7 mouse cellular contexts compared by ENCODE assay signal in genomic region chr2:34370725-34371440, GRCm38 (mm10). TPM values are rescaled to one million over a fixed set of nuclear protein-coding genes. Genes with fewer than 3 reads are reported as not detected.
DNase-seq lines count a peak whose midpoint lies in the region; ATAC-seq and TF ChIP-seq lines count a peak whose summit lies in the region.

No protein-coding gene starts in this region.

- H3K4me1 ChIP-seq in cerebellum, adult 2 months (ENCODE audit: control insufficient read depth, insufficient read depth, low read length) = peaks cover 3% of the 10 kb centered on the region; the same call in 1 of the 2 replicates
- H3K4me1 ChIP-seq in forebrain, postnatal 0 days (ENCODE audit: insufficient read depth) = peaks cover 12% of the 10 kb centered on the region; the same call in 1 of the 2 replicates
- peaks cover 14% of the 10 kb centered on the region for H3K4me1 ChIP-seq in hindbrain, embryonic 14.5 days (replicated peaks; ENCODE audit: control insufficient read depth, insufficient read depth, low read length)
- no peaks in the 10 kb centered on the region for H3K4me1 ChIP-seq in stomach, postnatal 0 days (replicated peaks; ENCODE audit: control insufficient read depth, insufficient read depth)

- DNase-seq in R1 (ENCODE audit: low read depth, low spot score) (peak; percentile 39), liver (peak; percentile 76)
- DNase-seq in cerebellum, adult 2 months = peak; percentile 49 to 58
- peak; percentile 45 for DNase-seq in forebrain, postnatal 0 days
- peak; percentile 52 for DNase-seq in hindbrain, embryonic 14.5 days (ENCODE audit: low spot score)
- DNase-seq in natural killer cell, adult 2 months (ENCODE audit: low spot score in 2 of 2) = peak; percentile 15 to 16
- DNase-seq in stomach, postnatal 0 days (ENCODE audit: low spot score) = peak; percentile 48

- H3K4me3 ChIP-seq in cerebellum, adult 2 months (replicated peaks; ENCODE audit: insufficient read depth, low read depth, low read length) = peak overlapping the region; percentile 60
- H3K4me3 ChIP-seq in forebrain, postnatal 0 days (ENCODE audit: low read depth, low read length) = peak overlapping the region; percentile 91
- peak overlapping the region; percentile 95 for H3K4me3 ChIP-seq in hindbrain, embryonic 14.5 days (replicated peaks; ENCODE audit: low read length)
- H3K4me3 ChIP-seq in stomach, postnatal 0 days (ENCODE audit: low read depth, low read length) = peak overlapping the region; percentile 89

- ATAC-seq in forebrain, postnatal 0 days = no peak
- ATAC-seq in hindbrain, embryonic 14.5 days (ENCODE audit: low FRiP score) = no peak
- ATAC-seq in stomach, postnatal 0 days (ENCODE audit: low FRiP score, low TSS enrichment) = no peak

- peak overlapping the region; percentile 83 for H3K4me2 ChIP-seq in forebrain, postnatal 0 days (ENCODE audit: low read depth)
- peak overlapping the region; percentile 75 for H3K4me2 ChIP-seq in hindbrain, embryonic 14.5 days (replicated peaks)
- H3K4me2 ChIP-seq in stomach, postnatal 0 days (replicated peaks; ENCODE audit: low read depth) = peak overlapping the region; percentile 97

- no peak for TF ChIP-seq CTCF in cerebellum, adult 2 months (IDR thresholded peaks at IDR 0.05; ENCODE audit: borderline replicate concordance, insufficient read depth, low read depth, low read length)
- TF ChIP-seq CTCF in forebrain, postnatal 0 days (IDR thresholded peaks at IDR 0.05; ENCODE audit: low read depth) = no peak
- TF ChIP-seq CTCF in stomach, postnatal 0 days (IDR thresholded peaks at IDR 0.05; ENCODE audit: low read depth) = no peak

- peak overlapping the region; percentile 72 for H3K9ac ChIP-seq in forebrain, postnatal 0 days
- H3K9ac ChIP-seq in hindbrain, embryonic 14.5 days = peak overlapping the region; percentile 99
- H3K9ac ChIP-seq in stomach, postnatal 0 days (ENCODE audit: low read length) = peak overlapping the region; percentile 87

- WGBS in cerebellum, adult 2 months = 3% methylated on average over 42 of the region's 42 CpGs
- WGBS in forebrain, postnatal 0 days = 2% methylated on average over 41 of the region's 42 CpGs
- WGBS in hindbrain, embryonic 14.5 days = under 1% methylated on average over 42 of the region's 42 CpGs
- WGBS in stomach, postnatal 0 days = 2% methylated on average over 42 of the region's 42 CpGs

- H3K27me3 ChIP-seq in cerebellum, adult 2 months (ENCODE audit: control insufficient read depth, insufficient read depth, low read length) = no peaks in the 10 kb centered on the region
- H3K27me3 ChIP-seq in forebrain, postnatal 0 days (ENCODE audit: insufficient read depth, low read length) = 0 out of 2 replicates have a peak, but pooled peaks cover 3% of the 10 kb centered on the region
- H3K27me3 ChIP-seq in hindbrain, embryonic 14.5 days (ENCODE audit: control insufficient read depth, insufficient read depth, low read length) = no peaks in the 10 kb centered on the region
- no peaks in the 10 kb centered on the region for H3K27me3 ChIP-seq in stomach, postnatal 0 days (ENCODE audit: control insufficient read depth, insufficient read depth, low read length)

- no peak overlapping the region for H3K27ac ChIP-seq in cerebellum, adult 2 months (ENCODE audit: insufficient read depth, low read length)
- peak overlapping the region; percentile 90 for H3K27ac ChIP-seq in forebrain, postnatal 0 days (ENCODE audit: low read depth, low read length)
- H3K27ac ChIP-seq in hindbrain, embryonic 14.5 days = peak overlapping the region; percentile 99
- peak overlapping the region; percentile 97 for H3K27ac ChIP-seq in stomach, postnatal 0 days (replicated peaks)

- no peaks in the 10 kb centered on the region for H3K9me3 ChIP-seq in forebrain, postnatal 0 days (ENCODE audit: low read length)
- H3K9me3 ChIP-seq in hindbrain, embryonic 14.5 days (ENCODE audit: control insufficient read depth, low read length) = no peaks in the 10 kb centered on the region
- H3K9me3 ChIP-seq in stomach, postnatal 0 days (ENCODE audit: control insufficient read depth, low read length) = no peaks in the 10 kb centered on the region

- no peak for TF ChIP-seq EP300 in stomach, postnatal 0 days (optimal IDR thresholded peaks at IDR 0.05)

- no peak for TF ChIP-seq POLR2A in cerebellum, adult 2 months (IDR thresholded peaks at IDR 0.05; ENCODE audit: borderline replicate concordance, insufficient read depth, low read length)

- H3K36me3 ChIP-seq in forebrain, postnatal 0 days (ENCODE audit: insufficient read depth) = no peaks in the 10 kb centered on the region
- H3K36me3 ChIP-seq in hindbrain, embryonic 14.5 days (replicated peaks; ENCODE audit: control insufficient read depth, insufficient read depth) = no peaks in the 10 kb centered on the region
- H3K36me3 ChIP-seq in stomach, postnatal 0 days (ENCODE audit: control insufficient read depth, insufficient read depth, low read length) = no peaks in the 10 kb centered on the region

RNA-seq across cellular contexts. Expression of gene Pbx3, which starts 2.1 kb away (rescaled TPM):
- polyA plus RNA-seq in cerebellum, adult 2 months (2012; rRNA removed) = 31.0 and 32.0 TPM in 2 replicates
- total RNA-seq in forebrain, postnatal 0 days (2014; rRNA removed) = 60.2 and 83.2 TPM in 2 replicates
- 48.5 and 49.2 TPM in 2 replicates for polyA plus RNA-seq in forebrain, postnatal 0 days (2015; fragmentation: Nextera tagmentation; extraction: Ambion mirVana)
- 156 and 167 TPM in 2 replicates for polyA plus RNA-seq in hindbrain, embryonic 14.5 days (2014; fragmentation: Nextera tagmentation; extraction: Ambion mirVana)
- polyA plus RNA-seq in stomach, postnatal 0 days (2015; fragmentation: Nextera tagmentation; extraction: Ambion mirVana) = 11.6 and 14.1 TPM in 2 replicates

RNA-seq across cellular contexts. Expression of gene Mapkap1, which starts 35.7 kb away (rescaled TPM):
- polyA plus RNA-seq in cerebellum, adult 2 months (2012; rRNA removed) = 48.9 and 50.4 TPM in 2 replicates
- total RNA-seq in forebrain, postnatal 0 days (2014; rRNA removed) = 78.9 and 102 TPM in 2 replicates
- polyA plus RNA-seq in forebrain, postnatal 0 days (2015; fragmentation: Nextera tagmentation; extraction: Ambion mirVana) = 89.8 and 102 TPM in 2 replicates
- 100 and 101 TPM in 2 replicates for polyA plus RNA-seq in hindbrain, embryonic 14.5 days (2014; fragmentation: Nextera tagmentation; extraction: Ambion mirVana)
- 57.8 and 61.0 TPM in 2 replicates for polyA plus RNA-seq in stomach, postnatal 0 days (2015; fragmentation: Nextera tagmentation; extraction: Ambion mirVana)

Comparison
In these comparisons a context has a peak if more than half of its experiments do, and no peak if none do; other contexts are left out.
1. DNase-seq: peak in every context shown above with its lines; median percentile 76 in liver; 54 in cerebellum, adult 2 months; 52 in hindbrain, embryonic 14.5 days; 48 in stomach, postnatal 0 days; 45 in forebrain, postnatal 0 days; 39 in R1; 16 in natural killer cell, adult 2 months.